36 mouse cellular contexts compared by ENCODE assay signal in the genomic region with DNA sequence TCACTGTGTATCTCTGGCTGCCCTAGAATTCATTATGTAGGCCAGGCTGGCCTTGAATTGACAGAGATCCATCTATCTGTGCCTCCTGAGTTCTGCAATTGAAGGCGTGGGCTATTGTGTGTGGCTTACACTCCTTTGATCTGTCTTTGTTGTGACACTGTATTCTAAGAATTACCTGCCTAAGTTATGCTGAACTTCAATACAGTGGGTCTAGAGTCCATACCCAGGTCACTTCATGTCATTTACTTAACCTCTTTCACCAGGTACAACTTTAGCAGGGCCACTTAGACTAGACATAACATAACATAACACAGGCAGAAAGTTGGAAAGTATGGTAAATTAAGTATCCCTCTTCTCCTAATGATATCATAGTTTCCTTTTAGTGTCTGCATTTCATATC.
"Had no signal": no experiment of that assay in that cellular context is flagged by ENCODE, and none has a peak within 500 bp of the region (broad histone marks: within the 10 kb centered on the region; RNA-seq: fewer than 3 reads in every experiment).

No protein-coding gene starts in this region.

- H3K4me3 ChIP-seq: heart, adult 2 months; heart, embryonic 10.5 days; heart, embryonic 12.5 days; heart, embryonic 13.5 days; heart, embryonic 15.5 days; hindbrain, embryonic 10.5 days; hindbrain, embryonic 12.5 days; hindbrain, embryonic 13.5 days; hindbrain, embryonic 15.5 days; intestine, embryonic 15.5 days; kidney, embryonic 15.5 days; layer of hippocampus, adult 2 months had no signal

- DNase-seq: heart, adult 18-20 months; heart, adult 2 months; heart, postnatal 10 days; heart, postnatal 14 days; heart, postnatal 36 days; heart, postnatal 4 days; kidney, adult 11 months; kidney, adult 18-20 months; kidney, adult 2 months; kidney, adult 8-10 months; kidney, adult 9 months; kidney, postnatal 10 days; kidney, postnatal 14 days; kidney, postnatal 25 days; kidney, postnatal 36 days; kidney, postnatal 4 days; layer of hippocampus, adult 9-11 months had no signal

- ATAC-seq: hindbrain, embryonic 16.5 days; hindbrain, postnatal 0 days; inflammation-experienced regulatory T-cells, adult 6 months; intestine, embryonic 15.5 days; intestine, embryonic 16.5 days; intestine, postnatal 0 days had no signal

- H3K36me3 ChIP-seq: heart, embryonic 10.5 days; heart, embryonic 12.5 days; heart, embryonic 13.5 days; heart, embryonic 15.5 days; hindbrain, embryonic 12.5 days; hindbrain, embryonic 13.5 days; hindbrain, embryonic 15.5 days; intestine, embryonic 15.5 days had no signal

- H3K9me3 ChIP-seq: heart, embryonic 10.5 days; heart, embryonic 12.5 days; heart, embryonic 13.5 days; heart, embryonic 15.5 days; hindbrain, embryonic 10.5 days; hindbrain, embryonic 12.5 days; hindbrain, embryonic 13.5 days; hindbrain, embryonic 15.5 days; intestine, embryonic 15.5 days; kidney, embryonic 15.5 days had no signal

- H3K27ac ChIP-seq: heart, adult 2 months; heart, embryonic 10.5 days; heart, embryonic 13.5 days; heart, embryonic 15.5 days; hindbrain, embryonic 10.5 days; hindbrain, embryonic 12.5 days; hindbrain, embryonic 13.5 days; hindbrain, embryonic 14.5 days; hindbrain, embryonic 15.5 days; hindbrain, postnatal 0 days; intestine, embryonic 15.5 days; kidney, embryonic 15.5 days; kidney, postnatal 0 days; layer of hippocampus, adult 2 months had no signal

- H3K4me2 ChIP-seq: heart, embryonic 11.5 days; heart, embryonic 12.5 days; heart, embryonic 13.5 days; heart, embryonic 15.5 days; hindbrain, embryonic 12.5 days; hindbrain, embryonic 13.5 days; hindbrain, embryonic 14.5 days; hindbrain, embryonic 15.5 days; intestine, embryonic 15.5 days; kidney, embryonic 15.5 days had no signal

- H3K4me1 ChIP-seq: heart, embryonic 15.5 days had no signal

- H3K27me3 ChIP-seq: heart, embryonic 12.5 days; heart, embryonic 13.5 days; heart, embryonic 15.5 days; hindbrain, embryonic 12.5 days; hindbrain, embryonic 13.5 days; hindbrain, embryonic 15.5 days; intestine, embryonic 15.5 days; kidney, embryonic 15.5 days had no signal

- H3K9ac ChIP-seq: heart, embryonic 12.5 days; heart, embryonic 13.5 days; heart, embryonic 15.5 days; hindbrain, embryonic 12.5 days; hindbrain, embryonic 13.5 days; hindbrain, embryonic 14.5 days; hindbrain, embryonic 15.5 days; intestine, embryonic 15.5 days; kidney, embryonic 15.5 days had no signal
